Mouse (Mus musculus) forebrain, embryonic 11.5 days (tissue): ENCODE measurements at regions not wholly inside any gene's neighbourhood (a gene's known extent, or its start where the extent isn't known, plus 50 kb on each side); places are given as distances from the start of the nearest gene placed in this dataset.

Source experiments
- ATAC-seq: fragments of 200-750 bp; cut with Nextera tagmentation; replicated peaks from 2 replicates; pipeline ENCODE4 v1.8.0; 2017; ENCODE audit warnings: moderate TSS enrichment; ENCODE audit not compliant: low FRiP score
- DNase-seq: peaks from one replicate; pipeline ENCODE4 v3.0.0-alpha.2; 2017; ENCODE audit warnings: low spot score
- H3K27ac ChIP-seq: fragments of 300-500 bp; sonication (generic); 2 replicates; pipeline ENCODE4 v1.5.1; 2014; ENCODE audit warnings: low read depth, low read length
- H3K27me3 ChIP-seq: fragments of 300-500 bp; sonication (generic); 2 replicates; pipeline ENCODE4 v1.6.1; 2014; ENCODE audit warnings: mild to moderate bottlenecking, low read length, mixed read lengths; ENCODE audit not compliant: control insufficient read depth, insufficient read depth
- H3K36me3 ChIP-seq: fragments of 300-500 bp; sonication (generic); 2 replicates; pipeline ENCODE4 v1.6.1; 2014; ENCODE audit warnings: mild to moderate bottlenecking, low read length, moderate library complexity, mixed read lengths; ENCODE audit not compliant: control insufficient read depth, insufficient read depth
- H3K4me1 ChIP-seq: fragments of 300-500 bp; sonication (generic); replicated peaks from 2 replicates; pipeline ENCODE4 v1.6.1; 2014; ENCODE audit warnings: low read length, mixed read lengths; ENCODE audit not compliant: control insufficient read depth, insufficient read depth
- H3K4me2 ChIP-seq: fragments of 300-500 bp; sonication (generic); 2 replicates; pipeline ENCODE4 v1.6.1; 2014; ENCODE audit warnings: low read depth, mild to moderate bottlenecking, low read length, moderate library complexity, mixed read lengths; ENCODE audit not compliant: severe bottlenecking
- H3K4me3 ChIP-seq: fragments of 300-500 bp; sonication (generic); 2 replicates; pipeline ENCODE4 v1.5.1; 2014; ENCODE audit warnings: low read depth, low read length
- H3K9ac ChIP-seq: fragments of 300-500 bp; sonication (generic); 2 replicates; pipeline ENCODE4 v1.6.1; 2014; ENCODE audit warnings: low read length
- H3K9me3 ChIP-seq: fragments of 300-500 bp; sonication (generic); 2 replicates; pipeline ENCODE4 v1.6.1; 2016; ENCODE audit warnings: low read length, mixed read lengths; ENCODE audit not compliant: control insufficient read depth
- WGBS: fragments of 180-500 bp; shearing (Covaris S2); extraction: QIAGEN DNeasy Blood & Tissue Kit; methylation state at CpG from one replicate; pipeline ENCODE4 v1.1.7; 2014; 5-methylcytosine and 5-hydroxymethylcytosine counted together

DNA sequence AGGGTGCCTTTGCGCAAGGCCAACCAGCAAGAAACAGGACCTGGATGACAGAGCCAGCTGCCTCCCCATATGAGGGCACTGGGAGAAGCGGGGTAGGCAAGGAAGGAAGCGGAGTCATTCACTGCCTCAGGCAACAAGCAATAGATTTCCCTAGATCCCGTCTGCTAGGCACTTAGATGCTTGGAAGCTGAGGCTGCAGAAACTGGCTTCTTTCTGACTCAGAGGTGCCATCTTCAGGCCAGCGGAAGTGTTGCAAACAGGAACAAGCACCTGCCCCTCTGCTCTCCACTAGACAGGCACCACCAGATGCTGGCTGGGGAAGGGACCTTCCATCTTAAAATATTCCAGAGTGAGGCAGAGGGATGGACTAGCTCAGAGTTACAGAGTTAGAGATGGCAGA, 188.0 kb downstream of the 4933412E24Rik start:
- Histone ChIP-seq H3K36me3 (no peaks in the 10 kb centered on the region), H3K27me3 (no peaks in the 10 kb centered on the region), H3K4me3 (no peak overlapping the region), H3K4me1 (no peaks in the 10 kb centered on the region), H3K9me3 (no peaks in the 10 kb centered on the region), H3K4me2 (no peak overlapping the region), H3K27ac (no peak overlapping the region), H3K9ac (no peak overlapping the region)
- peak; percentile 81 for DNase-seq
- WGBS: 25% methylated on average over 5 of the region's 5 CpGs
- peak; percentile 64 for ATAC-seq

DNA sequence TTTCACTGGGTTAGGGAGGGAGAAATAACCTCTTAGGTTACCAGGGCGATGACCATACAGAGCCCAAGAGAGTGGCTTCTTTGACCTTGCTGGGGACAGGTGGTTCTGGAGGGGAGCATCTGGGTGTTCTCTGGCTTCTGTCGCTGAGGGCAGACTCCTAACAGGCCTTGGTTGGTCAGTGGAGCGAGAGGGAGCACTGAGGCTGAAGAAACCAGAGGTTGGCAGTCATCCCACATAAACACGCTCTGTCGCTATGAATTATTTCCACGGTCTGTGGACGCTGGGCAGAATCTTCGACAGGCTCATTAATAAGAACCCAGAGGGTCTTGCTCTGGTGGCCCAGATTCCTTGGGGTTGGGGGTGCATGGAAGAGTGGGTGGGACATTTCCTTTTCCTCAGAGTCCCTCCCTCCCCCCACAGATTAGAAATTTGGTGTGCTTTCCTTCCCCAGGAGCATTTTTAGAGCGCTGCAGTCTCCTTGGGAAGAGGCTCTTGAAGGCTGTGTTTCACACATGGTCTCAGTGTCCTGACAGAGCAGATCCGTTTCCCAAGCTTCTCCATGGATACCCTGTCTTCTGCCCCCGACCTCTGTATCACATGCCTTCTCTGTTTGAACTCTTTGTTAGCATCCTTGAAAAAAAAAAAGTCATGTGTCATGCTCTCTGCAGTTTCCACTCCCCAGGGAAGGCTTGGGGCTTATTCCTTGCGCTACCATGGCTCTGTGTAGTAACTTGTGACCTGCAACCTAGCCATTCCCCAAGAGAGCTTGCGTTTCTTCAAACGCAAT, 190.1 kb downstream of the 4933412E24Rik start:
- no peak for DNase-seq
- Histone ChIP-seq H3K27me3 (no peaks in the 10 kb centered on the region), H3K4me1 (no peaks in the 10 kb centered on the region), H3K4me2 (no peak overlapping the region), H3K4me3 (no peak overlapping the region), H3K36me3 (no peaks in the 10 kb centered on the region), H3K27ac (no peak overlapping the region), H3K9ac (no peak overlapping the region), H3K9me3 (no peaks in the 10 kb centered on the region)
- 80% methylated on average over 14 of the region's 14 CpGs for WGBS
- no peak for ATAC-seq

DNA sequence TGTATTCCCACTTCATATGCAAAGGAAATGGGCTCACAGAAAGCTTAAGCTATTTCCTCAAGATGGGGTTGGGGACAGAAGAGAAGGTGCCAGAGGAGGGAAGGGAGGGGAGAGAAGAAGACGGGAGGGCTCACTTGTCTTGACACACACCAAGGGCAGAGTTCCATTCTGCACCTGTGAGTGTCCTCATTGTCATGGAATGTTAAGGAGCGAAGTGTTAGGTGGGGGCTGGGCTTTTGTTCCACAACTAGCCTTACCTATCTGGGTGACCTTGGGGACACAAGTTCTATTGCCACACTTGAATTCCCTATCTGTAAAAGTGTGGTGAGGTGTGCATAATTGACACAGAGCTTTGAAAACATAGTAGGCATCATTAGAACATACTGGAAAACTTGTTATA, 192.5 kb downstream of the 4933412E24Rik start:
- 61% methylated on average over 2 of the region's 2 CpGs for WGBS
- no peaks in the 10 kb centered on the region for H3K27me3 ChIP-seq
- no peak overlapping the region for H3K4me3 ChIP-seq
- H3K36me3 ChIP-seq: no peaks in the 10 kb centered on the region
- ATAC-seq: no peak
- no peak overlapping the region for H3K9ac ChIP-seq
- no peak overlapping the region for H3K27ac ChIP-seq
- H3K9me3 ChIP-seq: no peaks in the 10 kb centered on the region
- no peak for DNase-seq
- H3K4me1 ChIP-seq: no peaks in the 10 kb centered on the region
- no peak overlapping the region for H3K4me2 ChIP-seq

DNA sequence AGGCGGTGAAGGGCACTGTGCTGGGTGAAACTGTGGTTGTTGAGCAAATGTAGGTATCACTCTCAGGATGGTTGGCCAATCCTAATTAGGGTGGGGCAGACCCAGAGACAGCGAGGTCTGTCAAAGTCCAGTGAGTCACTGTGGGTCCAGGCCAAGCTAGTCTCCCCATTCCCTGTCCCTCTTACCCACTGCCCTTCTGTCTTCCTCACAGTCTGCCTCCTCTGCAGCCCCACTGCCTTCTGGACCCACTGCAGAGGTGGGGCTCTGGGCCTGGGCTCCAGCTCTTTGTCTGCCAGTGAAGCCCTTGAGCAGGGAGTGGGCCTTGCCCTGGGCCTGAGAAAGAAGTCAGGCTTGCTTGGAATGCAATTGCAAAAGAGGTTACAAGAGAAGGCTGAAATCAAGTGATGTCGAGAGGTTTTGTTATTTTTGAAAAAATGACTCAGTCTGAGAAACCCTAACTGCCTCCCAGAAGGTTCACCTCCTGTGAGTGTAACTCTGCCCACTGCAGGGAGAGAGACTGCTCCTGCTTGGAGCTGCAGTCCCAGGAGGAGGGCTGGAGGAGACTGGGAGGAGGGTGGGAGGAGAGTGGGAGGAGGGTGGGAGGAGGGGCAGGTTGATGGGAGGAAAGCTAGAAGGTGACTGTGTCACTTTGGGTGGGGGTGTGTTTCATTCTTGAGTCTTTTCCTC, 193.3 kb downstream of the 4933412E24Rik start:
- 75% methylated on average over 3 of the region's 3 CpGs for WGBS
- H3K4me1 ChIP-seq: no peaks in the 10 kb centered on the region
- H3K4me2 ChIP-seq: no peak overlapping the region
- H3K9ac ChIP-seq: no peak overlapping the region
- no peak overlapping the region for H3K4me3 ChIP-seq
- ATAC-seq (no peak), DNase-seq (no peak)
- no peaks in the 10 kb centered on the region for H3K27me3 ChIP-seq
- no peak overlapping the region for H3K27ac ChIP-seq
- H3K9me3 ChIP-seq: no peaks in the 10 kb centered on the region; the same call in 1 of the 2 replicates
- H3K36me3 ChIP-seq: no peaks in the 10 kb centered on the region

DNA sequence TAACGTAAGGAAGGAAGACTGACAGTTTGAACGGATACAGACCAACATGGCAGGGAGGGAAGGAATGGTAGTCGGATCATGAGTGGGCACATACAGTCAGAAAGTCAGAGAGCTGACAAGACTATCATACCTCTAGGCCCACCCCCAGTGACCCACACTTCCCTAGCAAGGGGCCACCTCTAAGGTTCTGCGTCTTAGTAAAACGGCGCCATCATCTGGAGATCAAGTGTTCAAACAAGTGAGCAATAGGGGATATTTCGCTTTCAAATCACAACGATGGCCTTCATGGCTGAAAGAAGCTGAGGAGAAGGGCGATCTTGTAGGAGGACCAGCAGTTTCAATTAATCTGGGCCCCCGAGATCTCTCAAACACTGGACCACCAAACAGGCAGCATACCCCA, 196.1 kb downstream of the 4933412E24Rik start:
- no peaks in the 10 kb centered on the region; the same call in 1 of the 2 replicates for H3K9me3 ChIP-seq
- H3K27me3 ChIP-seq: no peaks in the 10 kb centered on the region
- no peak overlapping the region for H3K4me2 ChIP-seq
- ATAC-seq (no peak), DNase-seq (no peak)
- no peak overlapping the region for H3K9ac ChIP-seq
- no peaks in the 10 kb centered on the region for H3K4me1 ChIP-seq
- H3K27ac ChIP-seq: no peak overlapping the region
- H3K4me3 ChIP-seq: no peak overlapping the region
- no peaks in the 10 kb centered on the region for H3K36me3 ChIP-seq
- 79% methylated on average over 10 of the region's 10 CpGs for WGBS

DNA sequence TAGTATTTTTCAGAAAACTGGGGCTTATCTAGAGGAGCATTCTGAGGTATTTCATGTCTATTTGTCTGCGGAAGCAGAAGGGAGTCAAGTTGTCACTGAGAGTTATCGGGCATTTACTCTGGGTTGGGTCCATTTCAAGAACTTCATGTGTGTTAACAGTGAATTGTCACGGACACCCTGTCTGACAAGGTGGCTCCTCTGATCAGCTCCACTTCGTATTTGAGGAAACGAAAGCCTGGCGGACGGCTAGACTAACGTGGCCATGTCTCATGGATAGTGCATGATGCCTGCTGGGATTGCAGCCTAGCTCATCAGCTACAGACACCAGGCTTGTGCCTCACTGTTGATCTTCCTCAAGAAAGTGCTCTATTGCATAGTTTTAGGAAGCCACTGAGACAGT, 200.4 kb downstream of the 4933412E24Rik start:
- DNase-seq: no peak
- no peak overlapping the region for H3K4me3 ChIP-seq
- no peaks in the 10 kb centered on the region for H3K4me1 ChIP-seq
- no peak overlapping the region for H3K27ac ChIP-seq
- WGBS: 92% methylated on average over 8 of the region's 8 CpGs
- no peaks in the 10 kb centered on the region for H3K36me3 ChIP-seq
- no peak overlapping the region for H3K4me2 ChIP-seq
- ATAC-seq: no peak
- no peaks in the 10 kb centered on the region for H3K27me3 ChIP-seq
- no peak overlapping the region for H3K9ac ChIP-seq
- no peaks in the 10 kb centered on the region; the same call in 1 of the 2 replicates for H3K9me3 ChIP-seq

DNA sequence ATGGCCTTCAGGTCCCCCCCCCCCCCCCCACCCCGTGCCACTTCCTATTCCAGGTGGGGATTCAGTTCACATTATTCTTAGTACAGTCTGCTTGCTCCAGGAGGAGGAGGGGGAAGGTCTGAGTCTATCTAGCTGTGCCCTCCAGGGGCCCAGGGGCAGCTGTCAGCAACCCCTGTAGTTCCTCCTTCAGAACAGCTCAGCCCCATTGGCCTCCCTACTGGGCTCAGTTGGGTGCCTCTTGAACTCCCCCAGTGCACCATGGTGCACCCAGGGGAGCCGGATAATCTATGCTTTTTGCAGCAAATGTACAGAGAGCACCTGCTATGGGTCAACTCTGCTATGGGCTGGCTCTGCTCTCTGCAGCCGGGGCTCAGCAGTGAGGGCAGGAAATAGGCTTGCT, 204.8 kb downstream of the 4933412E24Rik start:
- ATAC-seq (no peak), DNase-seq (no peak)
- H3K9ac ChIP-seq: no peak overlapping the region
- no peak overlapping the region for H3K4me2 ChIP-seq
- 34% methylated on average over 3 of the region's 3 CpGs for WGBS
- no peaks in the 10 kb centered on the region for H3K4me1 ChIP-seq
- no peaks in the 10 kb centered on the region for H3K36me3 ChIP-seq
- no peak overlapping the region for H3K4me3 ChIP-seq
- H3K9me3 ChIP-seq: no peaks in the 10 kb centered on the region; the same call in 1 of the 2 replicates
- H3K27ac ChIP-seq: no peak overlapping the region
- no peaks in the 10 kb centered on the region for H3K27me3 ChIP-seq

DNA sequence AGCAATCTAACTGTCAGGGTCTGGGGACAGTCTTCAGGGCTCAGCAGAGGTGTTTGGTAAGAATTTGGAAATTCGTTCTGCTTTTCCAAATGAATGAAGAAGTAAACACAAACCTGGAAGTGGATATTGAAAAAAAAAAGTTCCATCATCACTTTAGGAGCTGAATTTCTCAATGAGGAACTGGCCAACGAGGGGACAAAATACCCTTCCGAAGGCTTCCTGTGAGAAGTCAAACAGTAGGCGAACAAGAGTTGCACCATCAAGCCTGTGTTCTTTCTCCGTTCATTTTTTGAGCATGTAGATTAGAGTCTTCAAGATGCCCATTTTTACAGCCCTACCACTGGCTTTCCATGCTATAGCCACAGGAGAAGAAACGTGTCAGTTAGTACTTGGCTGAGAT, 207.1 kb downstream of the 4933412E24Rik start:
- ATAC-seq: no peak
- Histone ChIP-seq H3K4me1 (no peaks in the 10 kb centered on the region), H3K27me3 (no peaks in the 10 kb centered on the region), H3K27ac (no peak overlapping the region), H3K9me3 (no peaks in the 10 kb centered on the region; the same call in 1 of the 2 replicates), H3K4me2 (no peak overlapping the region), H3K4me3 (no peak overlapping the region), H3K36me3 (no peaks in the 10 kb centered on the region), H3K9ac (no peak overlapping the region)
- WGBS: 90% methylated on average over 6 of the region's 6 CpGs
- no peak for DNase-seq
